Mouse (Mus musculus): ENCODE data around the gene Clpb.

DNA sequence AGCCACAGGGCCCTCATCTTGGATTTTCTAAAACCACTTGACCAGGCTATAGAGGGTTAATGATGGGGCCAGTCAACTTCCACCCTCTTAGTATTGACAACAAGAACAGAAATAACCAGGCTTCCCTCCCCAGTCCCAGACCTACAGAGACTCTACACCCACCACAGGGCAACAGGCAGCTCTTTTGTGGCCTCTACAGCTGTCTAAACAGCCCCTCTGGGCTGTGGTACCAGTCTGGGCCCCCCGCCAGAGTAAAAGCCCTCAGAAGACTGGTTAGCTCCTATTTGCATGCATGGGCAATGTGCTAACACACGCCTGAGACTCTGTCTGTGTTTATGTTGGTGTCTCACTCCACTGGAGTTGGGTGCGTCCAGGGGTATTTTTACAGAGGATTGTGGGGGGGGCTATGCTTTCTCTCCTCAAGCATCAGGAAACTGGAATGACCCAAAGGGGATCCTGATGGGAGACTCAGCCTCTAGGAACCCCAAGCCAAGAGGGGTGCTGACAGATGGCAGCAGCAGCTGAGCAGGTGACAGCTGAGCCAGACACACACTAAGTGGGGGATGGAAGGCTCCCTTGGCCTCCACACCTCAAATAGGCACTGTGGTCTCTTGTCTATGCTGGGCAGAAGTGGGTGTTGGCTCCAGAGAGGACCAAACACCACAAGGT is 170.6 kb downstream of the Clpb start:
- no peak for TF ChIP-seq CTCF (IDR thresholded peaks at IDR 0.05; ENCODE audit: control insufficient read depth, insufficient read depth, low read length)
- no peak for TF ChIP-seq POLR2A (IDR thresholded peaks at IDR 0.05; ENCODE audit: borderline replicate concordance, control insufficient read depth, low read depth, low read length)

Measured in bone marrow, adult 2 months (tissue).